Mouse (Mus musculus): ENCODE data around the gene Armt1.

DNA sequence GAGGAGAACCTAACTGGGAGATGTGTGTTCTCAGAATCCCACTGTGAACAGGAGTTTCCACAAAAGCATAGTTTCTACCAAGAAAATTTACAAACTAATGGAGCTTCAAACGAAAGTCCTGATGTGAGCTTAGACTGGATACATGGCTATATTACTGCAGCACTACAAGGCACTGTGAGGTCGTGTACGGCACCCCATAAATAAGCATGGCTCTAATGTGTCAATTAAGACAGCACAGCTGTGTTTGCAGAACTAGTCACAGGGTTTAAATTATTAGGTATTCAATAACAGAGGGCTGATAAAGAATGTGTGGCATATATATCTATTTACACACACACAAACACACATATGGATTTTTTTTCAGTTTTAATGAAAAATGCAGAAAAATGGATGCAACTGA lies 48.7 kb downstream of the Armt1 start:
- TF ChIP-seq CTCF (IDR thresholded peaks at IDR 0.05; ENCODE audit: extremely low read depth, insufficient read depth, low read length): no peak
- TF ChIP-seq POLR2A (IDR thresholded peaks at IDR 0.05; ENCODE audit: extremely low read depth, insufficient read depth, low read length): no peak

Data from cortical plate, adult 2 months (tissue).